Mouse (Mus musculus): ENCODE data around the gene Dnah9. TPM values are rescaled to one million over a fixed set of nuclear protein-coding genes. Genes with fewer than 3 reads are reported as not detected.

Gene Dnah9
- polyA plus RNA-seq, 1 experiment from 2014 or later: 1.4 TPM

DNA sequence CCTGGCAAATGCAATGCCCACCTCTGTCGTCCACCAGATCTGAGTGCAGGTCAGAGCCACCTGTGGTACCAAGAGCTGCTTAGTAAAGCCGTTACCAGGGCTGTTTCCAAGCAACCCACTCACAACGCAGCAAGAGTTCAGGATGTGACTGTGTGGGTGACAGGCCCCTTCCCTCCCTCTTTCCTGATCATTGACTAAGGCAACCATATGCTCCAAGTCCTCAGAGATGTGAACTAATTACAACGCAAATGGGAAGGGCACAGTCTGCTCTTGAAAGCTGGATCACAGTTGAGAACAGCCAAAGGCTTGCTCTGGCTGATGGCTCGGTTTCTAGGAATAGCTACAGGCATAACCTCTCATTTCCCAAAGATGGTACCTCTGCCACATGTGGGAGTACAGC, 95.4 kb downstream of the Dnah9 start:
- Histone ChIP-seq H3K9ac (replicated peaks) (no peak overlapping the region), H3K36me3 (no peaks in the 10 kb centered on the region), H3K4me3 (no peak overlapping the region), H3K27me3 (no peaks in the 10 kb centered on the region), H3K9me3 (no peaks in the 10 kb centered on the region), H3K4me2 (replicated peaks) (no peak overlapping the region), H3K4me1 (no peaks in the 10 kb centered on the region), H3K27ac (replicated peaks) (no peak overlapping the region)
- 69% methylated on average over 5 of the region's 5 CpGs for WGBS
- ATAC-seq (replicated peaks): no peak

DNA sequence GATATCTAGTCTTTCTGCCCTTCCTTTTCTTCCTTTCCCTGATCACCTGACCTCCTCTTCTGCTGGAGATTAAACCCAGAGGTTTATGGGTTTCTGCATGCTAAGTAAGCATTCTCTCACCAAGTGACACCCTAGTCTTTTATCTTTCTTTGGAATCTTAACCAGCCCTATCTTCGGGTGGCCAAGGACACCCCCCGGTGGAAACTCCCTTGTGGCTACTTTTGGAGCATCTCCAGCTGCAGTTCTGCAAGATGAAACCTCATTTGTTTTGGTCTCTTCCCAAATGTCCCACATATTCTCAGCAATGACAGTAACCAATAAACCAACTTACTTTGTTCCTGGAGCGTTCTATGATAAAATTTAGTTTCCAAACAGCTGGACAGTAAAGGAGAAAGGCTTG, 109.4 kb downstream of the Dnah9 start:
- no peaks in the 10 kb centered on the region for H3K4me1 ChIP-seq
- ATAC-seq (replicated peaks): no peak
- no peaks in the 10 kb centered on the region for H3K27me3 ChIP-seq
- WGBS: 82% methylated on average over 3 of the region's 3 CpGs
- no peaks in the 10 kb centered on the region for H3K36me3 ChIP-seq
- no peak overlapping the region for H3K4me2 ChIP-seq (replicated peaks)
- H3K27ac ChIP-seq (replicated peaks): no peak overlapping the region
- no peaks in the 10 kb centered on the region for H3K9me3 ChIP-seq
- no peak overlapping the region for H3K9ac ChIP-seq (replicated peaks)
- no peak overlapping the region for H3K4me3 ChIP-seq

DNA sequence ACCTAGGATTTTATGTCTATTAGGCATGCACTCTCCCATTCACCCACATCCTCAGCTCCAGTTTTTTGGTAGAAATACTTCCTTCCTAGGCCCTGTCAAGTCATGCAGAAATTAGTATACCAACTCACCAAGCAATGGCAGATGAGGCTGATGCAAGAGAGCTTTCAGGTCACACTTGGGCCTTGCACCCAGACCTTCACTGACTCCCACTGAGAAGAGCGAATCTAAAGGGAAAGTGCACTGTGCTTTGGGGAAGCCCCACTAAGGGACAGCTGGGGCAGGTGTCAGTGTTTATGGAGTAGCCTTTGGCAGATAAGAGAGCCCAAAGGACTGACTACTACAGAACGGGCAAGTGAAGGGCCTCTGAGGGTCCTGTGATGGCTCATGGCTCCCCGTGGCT, 117.1 kb downstream of the Dnah9 start:
- Histone ChIP-seq H3K4me3 (no peak overlapping the region), H3K9ac (replicated peaks) (no peak overlapping the region), H3K36me3 (no peaks in the 10 kb centered on the region), H3K27me3 (no peaks in the 10 kb centered on the region), H3K4me1 (peaks cover 29% of the 10 kb centered on the region), H3K27ac (replicated peaks) (no peak overlapping the region), H3K9me3 (no peaks in the 10 kb centered on the region), H3K4me2 (replicated peaks) (no peak overlapping the region)
- WGBS: 91% methylated on average over 3 of the region's 3 CpGs
- no peak for ATAC-seq (replicated peaks)

DNA sequence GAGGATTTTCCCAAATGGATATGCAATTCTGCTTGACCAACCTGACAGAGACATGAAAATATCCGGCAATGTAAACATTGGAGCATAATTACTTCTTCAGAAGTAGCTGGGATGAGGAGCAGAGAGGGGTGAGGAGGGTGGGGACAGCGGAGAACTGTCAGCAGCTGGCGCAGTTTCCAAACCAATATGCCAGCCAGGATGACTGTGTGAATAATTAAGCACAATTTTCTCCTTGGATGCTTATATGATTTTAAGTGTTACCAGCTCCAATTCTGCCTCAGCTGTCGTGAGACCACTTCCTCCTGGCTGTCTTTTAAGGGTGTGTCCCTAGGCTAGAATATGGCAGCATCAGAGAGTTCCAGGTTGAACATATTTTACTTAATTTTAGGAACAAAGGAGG, 119.2 kb downstream of the Dnah9 start:
- H3K4me3 ChIP-seq: no peak overlapping the region
- no peaks in the 10 kb centered on the region for H3K9me3 ChIP-seq
- peak overlapping the region; percentile 52 for H3K27ac ChIP-seq (replicated peaks)
- no peak overlapping the region for H3K9ac ChIP-seq (replicated peaks)
- no peak; the same call in 1 of the 2 replicates for ATAC-seq (replicated peaks)
- no peaks in the 10 kb centered on the region for H3K36me3 ChIP-seq
- H3K4me2 ChIP-seq (replicated peaks): no peak overlapping the region
- H3K27me3 ChIP-seq: no peaks in the 10 kb centered on the region
- peaks cover 42% of the 10 kb centered on the region for H3K4me1 ChIP-seq
- WGBS: 35% methylated on average over 4 of the region's 4 CpGs

DNA sequence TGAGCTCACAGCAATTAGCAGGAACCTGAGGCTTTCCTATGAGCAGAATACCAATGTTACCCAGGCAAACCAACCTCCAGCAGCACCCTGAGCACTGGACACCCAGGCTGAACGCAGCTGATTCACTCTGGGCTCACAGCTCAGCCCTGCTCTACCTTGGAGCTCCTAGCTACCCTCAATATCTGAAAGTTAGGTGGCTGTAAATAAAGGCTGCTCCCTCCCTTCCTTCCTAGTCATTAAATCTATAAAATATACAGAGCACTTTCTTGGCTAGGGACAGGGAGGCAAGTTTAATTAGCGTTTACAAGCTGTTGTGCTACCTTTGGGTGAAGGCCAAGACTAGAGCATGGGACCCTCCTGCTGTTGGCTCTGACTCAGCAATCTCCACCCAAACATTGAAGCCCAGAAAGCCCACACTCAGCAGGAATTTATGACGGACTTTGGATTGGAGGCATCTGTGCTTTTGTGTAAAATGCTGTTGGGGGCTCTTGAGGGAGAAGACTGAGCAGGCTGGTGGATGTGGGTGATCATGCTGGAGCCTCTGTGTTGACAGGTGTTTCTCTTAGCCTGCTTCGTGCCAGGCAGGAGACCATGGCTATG, 121.7 kb downstream of the Dnah9 start:
- no peaks in the 10 kb centered on the region for H3K27me3 ChIP-seq
- no peaks in the 10 kb centered on the region for H3K36me3 ChIP-seq
- no peak overlapping the region for H3K4me2 ChIP-seq (replicated peaks)
- no peak overlapping the region for H3K4me3 ChIP-seq
- WGBS: 17% methylated on average over 4 of the region's 4 CpGs
- peak; percentile 91 for ATAC-seq (replicated peaks)
- peak overlapping the region; percentile 86 for H3K27ac ChIP-seq (replicated peaks)
- H3K9ac ChIP-seq (replicated peaks): no peak overlapping the region
- H3K9me3 ChIP-seq: no peaks in the 10 kb centered on the region
- H3K4me1 ChIP-seq: peaks cover 48% of the 10 kb centered on the region

DNA sequence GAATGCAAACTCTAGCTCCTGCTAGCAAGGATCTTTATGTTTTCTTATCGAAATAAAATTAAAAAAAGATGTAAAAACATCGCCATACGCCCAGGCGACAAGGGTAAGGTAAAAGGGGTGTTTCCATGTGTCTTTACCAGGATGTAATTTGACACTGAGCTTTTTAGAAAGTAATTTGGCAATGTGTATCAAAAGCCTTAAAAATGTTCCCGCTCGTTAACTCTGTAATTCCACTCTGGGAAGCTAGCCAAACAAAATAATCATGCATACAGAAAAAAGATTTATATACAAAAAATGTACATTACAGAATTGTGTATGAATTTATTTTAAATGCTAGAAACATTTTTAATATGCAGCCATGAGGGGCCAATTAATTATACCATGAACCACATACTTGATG, 124.7 kb downstream of the Dnah9 start:
- Histone ChIP-seq H3K4me2 (replicated peaks) (no peak overlapping the region), H3K36me3 (no peaks in the 10 kb centered on the region), H3K9ac (replicated peaks) (no peak overlapping the region), H3K27me3 (no peaks in the 10 kb centered on the region), H3K27ac (replicated peaks) (peak overlapping the region; percentile 70), H3K4me3 (no peak overlapping the region), H3K9me3 (no peaks in the 10 kb centered on the region), H3K4me1 (peaks cover 39% of the 10 kb centered on the region)
- ATAC-seq (replicated peaks): no peak
- 26% methylated on average over 6 of the region's 6 CpGs for WGBS

DNA sequence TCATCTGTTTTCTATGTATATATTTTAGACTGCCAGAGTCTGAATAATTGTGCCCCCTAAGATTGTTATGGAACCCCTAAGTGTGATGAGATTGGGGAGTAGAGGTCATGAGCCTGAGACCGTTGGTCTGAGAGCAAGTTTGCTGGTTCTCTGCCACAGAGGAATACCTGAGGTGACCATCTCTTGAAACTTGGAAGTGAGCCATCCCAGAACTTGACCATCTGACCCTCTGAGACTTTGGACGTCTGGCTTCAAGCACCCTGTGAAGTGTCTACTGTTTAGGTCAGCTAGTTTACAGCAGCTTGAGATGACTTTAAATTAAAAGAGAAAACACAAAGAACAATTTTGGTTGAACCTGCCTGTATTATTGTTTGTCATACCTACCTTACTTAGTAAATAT, 125.8 kb downstream of the Dnah9 start:
- H3K9me3 ChIP-seq: no peaks in the 10 kb centered on the region
- H3K4me1 ChIP-seq: peaks cover 31% of the 10 kb centered on the region
- no peak overlapping the region for H3K4me2 ChIP-seq (replicated peaks)
- H3K27ac ChIP-seq (replicated peaks): no peak overlapping the region
- H3K36me3 ChIP-seq: no peaks in the 10 kb centered on the region
- ATAC-seq (replicated peaks): no peak
- no peak overlapping the region for H3K4me3 ChIP-seq
- H3K27me3 ChIP-seq: no peaks in the 10 kb centered on the region
- H3K9ac ChIP-seq (replicated peaks): no peak overlapping the region
- 82% methylated on average over 2 of the region's 2 CpGs for WGBS

DNA sequence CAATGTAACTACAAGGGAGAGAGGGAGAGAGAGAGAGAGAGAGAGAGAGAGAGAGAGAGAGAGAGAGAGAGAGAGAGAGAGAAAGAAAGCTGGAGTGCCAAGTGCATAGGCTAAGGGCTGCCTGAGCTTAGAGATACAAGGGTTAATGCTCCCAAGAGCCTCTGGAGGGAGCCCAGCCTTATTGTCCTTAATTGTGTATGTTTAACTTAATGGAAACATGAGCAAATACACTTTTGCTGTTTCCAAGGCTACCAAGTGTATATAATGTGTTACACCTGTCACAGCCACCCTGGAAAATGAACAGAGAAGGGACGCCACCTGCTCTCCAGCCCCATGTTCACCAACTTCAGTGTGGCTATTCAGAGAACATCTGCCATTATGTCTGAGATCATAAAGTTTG, 142.6 kb downstream of the Dnah9 start:
- Histone ChIP-seq H3K4me1 (no peaks in the 10 kb centered on the region), H3K9ac (replicated peaks) (no peak overlapping the region), H3K27ac (replicated peaks) (no peak overlapping the region), H3K36me3 (no peaks in the 10 kb centered on the region), H3K9me3 (no peaks in the 10 kb centered on the region), H3K4me3 (no peak overlapping the region), H3K27me3 (no peaks in the 10 kb centered on the region), H3K4me2 (replicated peaks) (no peak overlapping the region)
- ATAC-seq (replicated peaks): no peak
- 38% methylated on average over 1 of the region's 1 CpGs for WGBS

DNA sequence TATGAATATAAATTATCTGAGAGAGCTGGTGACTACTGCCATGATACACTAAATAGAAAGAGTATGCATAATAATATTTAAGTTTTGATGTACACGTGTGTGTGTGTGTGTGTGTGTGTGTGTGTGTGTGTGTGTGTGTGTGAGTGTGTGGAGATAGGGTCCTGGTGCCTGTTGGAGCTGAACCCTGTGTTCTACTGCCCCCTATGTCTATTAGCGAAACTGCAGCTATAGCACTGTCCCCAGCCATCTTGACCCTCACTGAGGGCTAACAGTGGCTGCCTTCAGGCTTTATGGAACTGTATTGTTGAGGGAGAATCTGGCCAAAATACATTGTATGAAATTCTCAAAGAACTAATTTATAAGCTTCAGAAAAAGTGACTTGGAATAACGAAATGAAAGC, 192.5 kb downstream of the Dnah9 start:
- Histone ChIP-seq H3K9ac (replicated peaks) (no peak overlapping the region), H3K27ac (replicated peaks) (no peak overlapping the region), H3K9me3 (no peaks in the 10 kb centered on the region), H3K4me1 (no peaks in the 10 kb centered on the region), H3K4me3 (no peak overlapping the region), H3K4me2 (replicated peaks) (no peak overlapping the region), H3K27me3 (no peaks in the 10 kb centered on the region), H3K36me3 (no peaks in the 10 kb centered on the region)
- WGBS: 66% methylated on average over 3 of the region's 3 CpGs
- ATAC-seq (replicated peaks): no peak

DNA sequence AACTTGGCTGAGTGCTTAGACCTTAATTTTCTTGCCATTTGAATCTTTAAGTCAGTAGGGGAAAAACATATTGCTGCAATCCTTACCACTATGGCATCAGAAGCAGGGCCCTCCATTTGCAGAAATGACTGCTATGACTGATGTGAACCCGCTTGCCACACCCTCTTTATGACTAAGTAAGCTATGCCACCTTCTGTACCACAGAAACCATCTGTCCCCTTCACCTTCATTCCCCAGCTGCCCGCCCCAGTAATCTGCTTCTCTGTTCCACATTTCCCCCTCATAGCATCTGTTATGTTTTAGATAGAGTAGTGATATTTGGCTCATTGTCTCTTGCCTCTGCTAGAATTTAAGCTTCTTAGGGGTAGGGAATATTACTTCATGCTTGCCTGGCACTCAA, 237.6 kb downstream of the Dnah9 start:
- Histone ChIP-seq H3K4me2 (replicated peaks) (no peak overlapping the region), H3K9ac (replicated peaks) (no peak overlapping the region), H3K36me3 (no peaks in the 10 kb centered on the region), H3K4me3 (no peak overlapping the region), H3K4me1 (peaks cover 4% of the 10 kb centered on the region; the same call in 1 of the 2 replicates), H3K9me3 (no peaks in the 10 kb centered on the region), H3K27ac (replicated peaks) (peak overlapping the region; percentile 70), H3K27me3 (no peaks in the 10 kb centered on the region)
- peak; percentile 48; the same call in 1 of the 2 replicates for ATAC-seq (replicated peaks)
- WGBS: 55% methylated on average over 2 of the region's 2 CpGs

DNA sequence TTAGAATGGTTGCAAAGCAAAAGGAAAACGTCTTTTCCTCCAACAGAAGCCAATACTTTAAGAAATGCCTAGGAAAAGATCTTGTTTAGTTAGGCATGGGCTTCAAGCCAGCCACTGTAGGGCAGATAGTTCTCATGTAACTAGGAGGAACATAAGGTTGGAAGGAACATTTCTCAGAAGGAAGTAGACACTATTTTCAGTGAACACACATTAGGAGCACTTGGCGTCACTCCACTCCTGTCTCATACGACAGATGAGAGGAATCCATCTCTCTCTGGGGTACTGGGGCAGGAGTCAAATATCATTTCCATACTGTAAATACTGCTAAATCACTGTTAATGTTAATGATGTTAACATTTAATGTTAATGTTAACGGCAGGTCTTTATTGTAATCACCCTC, 238.0 kb downstream of the Dnah9 start:
- peak overlapping the region; percentile 70 for H3K27ac ChIP-seq (replicated peaks)
- no peak overlapping the region for H3K4me3 ChIP-seq
- H3K27me3 ChIP-seq: no peaks in the 10 kb centered on the region
- H3K36me3 ChIP-seq: no peaks in the 10 kb centered on the region
- no peak overlapping the region for H3K4me2 ChIP-seq (replicated peaks)
- WGBS: 67% methylated on average over 4 of the region's 4 CpGs
- peak; percentile 57 for ATAC-seq (replicated peaks)
- H3K4me1 ChIP-seq: peaks cover 4% of the 10 kb centered on the region; the same call in 1 of the 2 replicates
- no peak overlapping the region for H3K9ac ChIP-seq (replicated peaks)
- H3K9me3 ChIP-seq: no peaks in the 10 kb centered on the region

DNA sequence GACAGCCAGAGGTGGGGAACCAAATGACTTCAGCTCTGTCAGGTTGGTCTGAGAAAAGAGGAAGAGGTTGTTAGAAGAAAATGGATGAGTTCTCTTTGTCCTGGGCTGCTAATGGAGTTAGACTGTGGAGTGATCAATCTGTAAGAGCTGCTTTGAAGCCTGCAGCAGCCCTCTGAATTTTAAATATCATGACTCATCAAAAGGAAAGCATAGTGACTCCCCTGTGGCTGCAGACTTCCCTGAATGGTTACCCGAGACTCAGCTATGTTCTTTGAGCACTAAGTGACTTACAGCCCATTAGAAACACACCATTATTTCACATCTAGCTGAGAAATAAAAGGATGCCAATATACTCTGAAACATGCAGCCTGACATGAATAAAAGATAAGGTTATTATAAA, 240.4 kb downstream of the Dnah9 start:
- H3K4me3 ChIP-seq: no peak overlapping the region
- H3K9ac ChIP-seq (replicated peaks): no peak overlapping the region
- H3K27ac ChIP-seq (replicated peaks): no peak overlapping the region; the same call in 1 of the 2 replicates
- H3K9me3 ChIP-seq: no peaks in the 10 kb centered on the region
- no peaks in the 10 kb centered on the region for H3K27me3 ChIP-seq
- WGBS: 23% methylated on average over 1 of the region's 1 CpGs
- H3K4me2 ChIP-seq (replicated peaks): no peak overlapping the region
- no peak for ATAC-seq (replicated peaks)
- H3K36me3 ChIP-seq: no peaks in the 10 kb centered on the region
- peaks cover 4% of the 10 kb centered on the region; the same call in 1 of the 2 replicates for H3K4me1 ChIP-seq

Data from forebrain, embryonic 15.5 days (tissue).